Mouse (Mus musculus) CD4-positive, CD25-positive, alpha-beta regulatory T cell, adult 4 months (primary cell): ENCODE data around the gene Cyp2ab1. TPM values are rescaled to one million over a fixed set of nuclear protein-coding genes. Genes with fewer than 3 reads are reported as not detected.

Source experiments
- ATAC-seq: one replicate; pipeline ENCODE4 v1.8.0; 2017
- polyA plus RNA-seq, 2 experiments: library from polyadenylated mRNA; unstranded; fragments of 100-300 nt; shearing (Covaris generic); gene quantifications; one replicate each; pipeline ENCODE4 v1.2.1; 2017

The Cyp2ab1 gene
- polyA plus RNA-seq, 2 experiments from 2014 or later = not detected

- peak; percentile 62 for ATAC-seq
Measured at GRCm38 (mm10) chr16:20265089-20265488, 60.1 kb downstream of the Cyp2ab1 start.

Other genes starting within 250 kb of the Cyp2ab1 start
- 10 to 100 TPM; 34.5 to 39.6 TPM for gene Klhl24, start 227.9 kb downstream of the Cyp2ab1 start, polyA plus RNA-seq
- 1 to 10 TPM; 6.0 to 8.4 TPM for gene Yeats2, start 184.3 kb downstream of the Cyp2ab1 start, polyA plus RNA-seq
- gene Map6d1, start 84.0 kb downstream of the Cyp2ab1 start, polyA plus RNA-seq = under 1 TPM in 1 of 2 experiments, not detected in 1; 0.26 TPM
- gene Parl, start 23.0 kb downstream of the Cyp2ab1 start, polyA plus RNA-seq = 10 to 100 TPM; 70.7 to 80.0 TPM
- gene Abcc5, start 101.0 kb upstream of the Cyp2ab1 start, polyA plus RNA-seq = 10 to 100 TPM; 36.6 to 41.9 TPM
- gene Eif2b5, start 173.4 kb upstream of the Cyp2ab1 start, polyA plus RNA-seq = 10 to 100 TPM; 12.0 to 16.3 TPM
- gene Dvl3, start 191.6 kb upstream of the Cyp2ab1 start, polyA plus RNA-seq = 10 to 100 TPM; 14.7 to 17.8 TPM
- gene Ap2m1, start 210.1 kb upstream of the Cyp2ab1 start, polyA plus RNA-seq = 100 to 1,000 TPM; 452 to 618 TPM
- gene Abcf3, start 223.2 kb upstream of the Cyp2ab1 start, polyA plus RNA-seq = 10 to 100 TPM; 74.2 to 95.0 TPM